Mouse (Mus musculus): ENCODE data around the gene Zfp109.

Zfp109 gene

DNA sequence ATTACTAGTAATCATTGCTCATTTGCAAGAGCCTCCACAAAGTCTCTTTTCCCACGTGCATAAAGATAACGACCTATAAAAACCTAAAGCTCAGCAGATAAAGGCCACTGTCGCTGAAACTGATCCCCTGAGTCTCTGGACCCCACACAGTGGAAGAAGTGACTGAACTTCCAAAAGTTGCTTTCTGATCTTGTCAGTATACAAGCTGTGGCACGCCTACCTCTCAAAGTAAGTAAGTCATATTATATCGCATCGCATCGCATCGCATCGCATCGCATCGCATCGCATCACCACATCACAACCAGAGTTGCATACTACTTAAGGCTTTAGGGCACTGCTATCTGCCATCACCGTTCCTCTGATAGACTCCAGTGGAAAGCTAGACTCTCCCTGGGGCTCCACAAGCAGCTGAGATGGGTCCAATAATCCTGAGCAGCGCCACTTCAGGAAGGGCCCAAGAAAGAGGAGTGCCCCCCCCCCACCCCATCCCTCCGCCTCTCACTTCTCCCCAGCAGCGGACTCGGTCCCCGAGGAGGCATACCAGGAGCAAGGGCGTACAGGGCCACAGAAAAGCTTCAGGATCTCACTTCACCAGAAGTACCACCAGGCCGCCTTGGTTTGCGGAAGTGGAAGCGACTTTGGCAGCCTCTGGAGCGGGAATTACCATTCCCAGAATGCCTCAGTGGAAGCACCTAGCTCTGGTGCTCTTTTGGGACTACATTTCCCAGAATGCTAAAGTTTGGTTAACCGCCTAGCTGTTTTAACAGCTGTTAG lies 29.7 kb downstream of the Zfp109 start:
- no peak for DNase-seq (ENCODE audit: low spot score)

- no peak for DNase-seq (ENCODE audit: low spot score)
Observed at GRCm38 (mm10) chr7:24196961-24197360, 40.4 kb downstream of the Zfp109 start.

- DNase-seq (ENCODE audit: low spot score): no peak
Observed at GRCm38 (mm10) chr7:24193157-24193556, 44.2 kb downstream of the Zfp109 start.

DNA sequence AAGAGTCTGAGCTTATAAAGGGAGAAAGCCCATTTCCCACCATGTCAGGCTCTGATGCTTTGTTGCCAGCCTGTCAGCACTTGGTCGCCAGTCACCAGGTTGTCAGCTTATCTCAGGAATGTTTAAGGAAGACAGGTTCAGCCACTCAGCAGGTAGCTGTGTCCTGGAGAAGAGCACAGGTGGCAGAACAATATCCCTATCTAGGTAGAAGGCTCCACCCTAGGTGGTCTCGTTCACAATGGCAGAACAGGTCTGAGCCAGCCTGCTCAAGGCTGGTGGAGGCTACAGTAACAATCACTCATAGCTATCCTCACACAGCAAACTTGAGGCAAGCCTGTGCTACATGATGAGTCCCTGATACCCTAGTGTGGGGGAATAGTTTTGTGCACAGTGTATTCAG lies 46.0 kb downstream of the Zfp109 start:
- no peak for DNase-seq (ENCODE audit: low spot score)

DNA sequence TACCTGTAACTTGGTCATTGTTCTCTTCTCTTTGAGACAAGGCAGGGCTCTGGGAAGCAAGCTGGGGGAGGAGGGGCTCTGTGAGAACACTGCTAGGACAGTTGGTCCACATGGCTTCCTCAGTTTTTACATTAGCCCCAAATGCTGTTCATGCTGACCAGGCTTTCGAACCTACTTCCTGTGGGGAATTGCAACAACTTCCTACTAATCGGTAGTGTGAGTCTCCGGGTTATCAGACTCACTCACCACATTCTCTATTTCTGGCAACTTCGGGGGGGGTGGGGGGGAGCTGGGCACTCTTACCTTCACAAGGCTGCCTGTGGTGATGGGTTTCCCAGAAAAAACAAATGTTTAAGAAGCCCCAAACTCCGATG lies 47.8 kb downstream of the Zfp109 start:
- DNase-seq (ENCODE audit: low spot score): no peak

DNA sequence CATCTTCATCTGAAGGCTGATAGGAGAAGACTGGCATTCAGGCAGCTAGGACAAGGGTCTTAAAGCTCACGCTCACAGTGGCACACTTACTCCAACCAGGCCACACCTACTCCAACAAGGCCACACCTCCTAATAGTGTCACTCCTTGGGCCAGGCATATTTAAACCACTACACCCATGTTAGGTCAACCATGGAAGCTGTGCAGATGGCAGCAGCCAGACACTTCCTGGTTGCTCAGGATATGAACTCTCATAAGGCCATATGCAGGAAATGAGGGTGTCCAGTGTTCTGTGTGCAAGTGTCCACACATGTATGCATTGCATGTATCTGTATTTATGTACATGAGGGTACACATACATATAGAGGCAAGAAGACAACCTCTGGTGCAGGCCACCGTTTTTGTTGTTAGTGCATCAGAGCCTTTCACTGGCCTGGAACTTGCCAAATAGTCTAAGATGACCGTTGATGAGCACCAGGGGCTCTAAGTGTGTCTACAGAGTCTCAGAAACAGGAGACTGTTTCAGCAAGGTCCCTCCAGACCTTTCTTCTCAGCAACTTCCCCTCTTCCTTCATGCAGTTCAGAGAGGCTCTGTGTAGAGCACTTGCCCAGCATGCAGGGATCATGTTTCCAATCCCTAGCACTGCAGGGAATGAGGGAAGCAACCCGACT lies 48.3 kb downstream of the Zfp109 start:
- no peak for DNase-seq (ENCODE audit: low spot score)

- DNase-seq (ENCODE audit: low spot score): no peak
Observed at GRCm38 (mm10) chr7:24187611-24188010, 49.7 kb downstream of the Zfp109 start.
